Mouse (Mus musculus): ENCODE measurements around the gene Kcne2. TPM values are rescaled to one million over a fixed set of nuclear protein-coding genes. Genes with fewer than 3 reads are reported as not detected.

The Kcne2 gene
- polyA plus RNA-seq (2016; fragmentation: Nextera tagmentation; extraction: Ambion mirVana), result 0.23 and 0.29 TPM in 2 replicates

DNA sequence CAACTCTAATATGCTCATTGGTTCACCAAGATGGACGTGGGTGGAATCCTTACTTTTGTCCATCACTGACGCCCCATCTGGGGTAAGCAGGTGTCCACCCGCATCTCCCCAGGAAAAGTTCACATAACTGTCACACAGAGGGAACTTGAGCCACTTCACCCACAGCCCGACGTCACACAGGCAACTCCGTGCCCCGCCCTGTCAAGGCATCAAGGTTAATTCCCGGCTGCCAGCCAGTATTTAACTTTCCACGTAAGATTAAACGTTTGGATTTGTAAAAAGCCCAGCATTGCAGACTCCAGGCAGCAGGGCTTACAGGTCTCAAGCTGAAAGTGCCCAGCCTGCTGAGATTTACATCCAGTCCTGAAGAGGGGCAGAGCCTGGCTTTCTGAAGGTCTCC, at the start of gene Kcne2:
Gene Kcne2, plus strand, starts transcription at position 289 of the 400 bp plus-strand sequence.
- no peaks in the 10 kb centered on the region for H3K9me3 ChIP-seq (replicated peaks)
- peaks cover 22% of the 10 kb centered on the region for H3K4me1 ChIP-seq
- H3K27ac ChIP-seq (replicated peaks), result no peak within 1 kb of the TSS
- 77% methylated on average over 10 of the region's 10 CpGs for WGBS
- no peak within 1 kb of the TSS for H3K4me3 ChIP-seq
- 0 out of 2 replicates have a peak, but pooled peaks cover 3% of the 10 kb centered on the region for H3K27me3 ChIP-seq (ENCODE audit: low read depth, poor library complexity, severe bottlenecking)
- DNase-seq (ENCODE audit: low spot score), result no peak
- no peaks in the 10 kb centered on the region for H3K36me3 ChIP-seq

DNA sequence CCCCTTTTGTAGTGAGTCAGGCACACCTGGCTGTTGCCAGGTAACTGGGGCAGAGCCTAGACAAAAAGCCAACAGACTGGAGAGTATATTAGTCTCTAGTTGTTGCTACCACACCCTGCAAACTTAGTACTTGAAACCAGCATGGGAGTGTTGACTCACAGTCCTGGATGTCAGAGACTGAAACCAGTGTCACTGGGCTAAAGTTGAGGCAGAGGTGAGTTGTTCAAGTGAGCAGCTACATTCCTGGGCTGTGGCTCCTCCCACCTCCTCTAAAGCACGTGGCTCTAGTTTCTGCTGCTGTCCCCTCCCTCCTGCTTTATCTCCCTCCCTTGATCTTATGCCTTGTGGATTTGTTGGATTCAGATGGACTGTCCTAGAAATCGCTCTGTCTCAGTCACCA, 46.3 kb upstream of the Kcne2 start:
- Histone ChIP-seq H3K4me1 (peaks cover 7% of the 10 kb centered on the region), H3K4me3 (no peak overlapping the region), H3K36me3 (no peaks in the 10 kb centered on the region), H3K9me3 (replicated peaks) (no peaks in the 10 kb centered on the region), H3K27ac (replicated peaks) (no peak overlapping the region), H3K27me3 (ENCODE audit: low read depth, poor library complexity, severe bottlenecking) (no peaks in the 10 kb centered on the region)
- WGBS, result 41% methylated on average over 2 of the region's 2 CpGs
- DNase-seq (ENCODE audit: low spot score), result no peak

DNA sequence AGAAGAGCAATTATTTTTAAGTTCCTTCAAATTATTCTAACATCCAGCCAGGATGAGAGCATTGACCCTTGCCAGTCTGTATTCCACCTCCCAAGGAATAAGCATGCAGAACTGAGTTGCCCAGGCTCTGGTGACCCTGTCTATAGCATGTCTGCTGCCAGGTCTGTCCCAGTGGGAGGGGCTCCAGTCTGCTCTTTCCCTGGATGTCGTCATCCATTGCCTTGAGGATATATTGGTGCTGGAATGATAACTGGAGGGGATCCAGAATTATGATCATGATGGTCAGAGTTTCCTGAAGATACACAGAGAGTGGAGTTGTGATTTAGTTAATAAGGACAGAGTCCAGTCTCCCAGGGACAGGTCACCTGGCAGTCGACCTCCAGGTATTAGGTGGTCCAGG, 45.2 kb upstream of the Kcne2 start:
- DNase-seq (ENCODE audit: low spot score), result no peak
- WGBS, result 69% methylated on average over 2 of the region's 2 CpGs
- H3K27ac ChIP-seq (replicated peaks), result no peak overlapping the region

DNA sequence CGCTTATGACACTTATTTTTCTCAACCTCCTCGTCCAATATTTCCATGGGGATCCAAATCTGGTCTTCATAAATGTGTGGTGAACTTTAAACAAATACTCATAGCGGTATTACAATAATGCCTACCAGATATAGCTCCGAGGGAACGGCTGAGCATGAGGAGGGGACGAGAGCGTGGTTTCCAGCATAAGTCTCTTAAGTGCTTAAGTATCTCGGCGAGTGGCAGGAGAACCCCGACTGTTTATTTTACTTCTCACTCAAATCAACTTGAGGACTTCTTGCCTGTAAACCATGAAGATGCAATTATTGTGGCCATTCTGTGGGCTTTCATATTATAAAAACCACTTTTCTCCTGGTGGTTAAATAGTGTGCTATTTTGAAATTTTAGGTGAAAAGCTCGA, 44.5 kb upstream of the Kcne2 start:
- Histone ChIP-seq H3K27ac (replicated peaks) (no peak overlapping the region), H3K4me1 (peaks cover 7% of the 10 kb centered on the region), H3K9me3 (replicated peaks) (no peaks in the 10 kb centered on the region), H3K36me3 (no peaks in the 10 kb centered on the region), H3K4me3 (no peak overlapping the region), H3K27me3 (ENCODE audit: low read depth, poor library complexity, severe bottlenecking) (no peaks in the 10 kb centered on the region)
- no peak for DNase-seq (ENCODE audit: low spot score)
- WGBS, result 87% methylated on average over 11 of the region's 11 CpGs

More for the DNA sequence above, 45.2 kb upstream of the Kcne2 start:
- Histone ChIP-seq H3K4me1 (peaks cover 7% of the 10 kb centered on the region), H3K9me3 (replicated peaks) (no peaks in the 10 kb centered on the region), H3K4me3 (no peak overlapping the region), H3K27me3 (ENCODE audit: low read depth, poor library complexity, severe bottlenecking) (no peaks in the 10 kb centered on the region), H3K36me3 (no peaks in the 10 kb centered on the region)

DNA sequence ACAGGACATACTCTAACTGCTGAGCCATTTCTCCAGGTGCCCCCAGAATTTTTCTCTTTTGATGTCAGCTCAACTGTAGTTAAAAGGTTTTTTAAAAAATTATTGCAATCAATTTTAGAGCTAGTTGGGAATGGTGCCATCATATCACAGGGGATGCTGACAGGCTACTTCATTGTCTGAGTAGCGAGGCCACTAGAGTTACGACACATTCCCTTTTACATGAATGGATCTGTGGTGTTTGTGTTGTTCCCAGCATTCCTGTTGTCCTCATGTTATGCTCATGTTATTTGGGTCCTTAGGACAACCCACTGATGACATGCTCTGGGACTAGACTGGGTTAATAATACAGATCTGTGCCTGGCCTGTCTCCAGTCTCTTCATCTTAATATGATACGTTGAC, 42.5 kb upstream of the Kcne2 start:
- no peaks in the 10 kb centered on the region for H3K36me3 ChIP-seq
- no peak overlapping the region for H3K27ac ChIP-seq (replicated peaks)
- no peaks in the 10 kb centered on the region for H3K4me1 ChIP-seq
- no peak overlapping the region for H3K4me3 ChIP-seq
- WGBS, result 91% methylated on average over 3 of the region's 3 CpGs
- H3K27me3 ChIP-seq (ENCODE audit: low read depth, poor library complexity, severe bottlenecking), result no peaks in the 10 kb centered on the region
- H3K9me3 ChIP-seq (replicated peaks), result no peaks in the 10 kb centered on the region
- DNase-seq (ENCODE audit: low spot score), result no peak

DNA sequence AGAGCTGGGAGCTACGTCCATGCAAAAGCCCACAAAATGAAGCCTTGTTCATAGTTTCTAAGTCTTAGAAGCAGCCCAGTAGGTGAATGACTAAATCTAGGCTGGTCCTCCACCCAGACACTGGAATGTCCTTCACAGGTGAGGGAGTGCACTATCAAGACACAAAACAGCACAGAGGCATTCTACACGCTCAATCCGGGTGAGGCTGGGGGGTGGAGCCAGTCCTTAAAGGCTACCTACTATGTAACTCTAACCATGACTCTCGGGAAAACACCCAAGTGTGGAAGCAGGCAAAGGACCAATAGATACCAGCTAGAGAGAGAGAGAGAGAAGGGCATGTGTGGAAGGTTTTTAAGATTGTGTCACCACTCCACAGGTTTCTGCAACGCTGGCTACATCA, 41.7 kb upstream of the Kcne2 start:
- Histone ChIP-seq H3K9me3 (replicated peaks) (no peaks in the 10 kb centered on the region), H3K4me3 (no peak overlapping the region), H3K4me1 (no peaks in the 10 kb centered on the region), H3K27ac (replicated peaks) (no peak overlapping the region), H3K36me3 (no peaks in the 10 kb centered on the region), H3K27me3 (ENCODE audit: low read depth, poor library complexity, severe bottlenecking) (no peaks in the 10 kb centered on the region)
- WGBS, result 85% methylated on average over 5 of the region's 5 CpGs
- DNase-seq (ENCODE audit: low spot score), result no peak

DNA sequence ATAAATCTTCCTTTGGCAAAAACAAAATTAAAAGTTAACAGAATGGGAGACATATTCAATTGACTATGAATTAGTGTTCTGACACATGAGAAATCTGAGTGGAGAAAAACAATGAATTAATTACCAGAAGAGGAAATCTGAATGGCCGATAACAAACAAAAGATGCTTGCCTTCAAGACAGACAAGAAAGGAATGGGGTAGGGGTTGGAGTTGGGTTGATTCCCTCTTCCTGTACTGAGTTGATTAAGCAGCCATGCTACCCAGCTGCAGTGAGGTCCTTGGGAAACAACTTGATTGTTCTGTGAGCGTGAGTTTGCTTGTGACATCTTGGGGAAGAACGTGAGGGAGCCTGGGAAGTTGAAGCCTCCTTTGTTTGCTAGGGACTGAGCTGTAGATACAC, 37.9 kb upstream of the Kcne2 start:
- DNase-seq (ENCODE audit: low spot score), result no peak
- H3K27ac ChIP-seq (replicated peaks), result no peak overlapping the region
- H3K9me3 ChIP-seq (replicated peaks), result no peaks in the 10 kb centered on the region
- no peak overlapping the region for H3K4me3 ChIP-seq
- H3K4me1 ChIP-seq, result no peaks in the 10 kb centered on the region
- WGBS, result 83% methylated on average over 3 of the region's 3 CpGs
- no peaks in the 10 kb centered on the region for H3K36me3 ChIP-seq
- no peaks in the 10 kb centered on the region for H3K27me3 ChIP-seq (ENCODE audit: low read depth, poor library complexity, severe bottlenecking)

DNA sequence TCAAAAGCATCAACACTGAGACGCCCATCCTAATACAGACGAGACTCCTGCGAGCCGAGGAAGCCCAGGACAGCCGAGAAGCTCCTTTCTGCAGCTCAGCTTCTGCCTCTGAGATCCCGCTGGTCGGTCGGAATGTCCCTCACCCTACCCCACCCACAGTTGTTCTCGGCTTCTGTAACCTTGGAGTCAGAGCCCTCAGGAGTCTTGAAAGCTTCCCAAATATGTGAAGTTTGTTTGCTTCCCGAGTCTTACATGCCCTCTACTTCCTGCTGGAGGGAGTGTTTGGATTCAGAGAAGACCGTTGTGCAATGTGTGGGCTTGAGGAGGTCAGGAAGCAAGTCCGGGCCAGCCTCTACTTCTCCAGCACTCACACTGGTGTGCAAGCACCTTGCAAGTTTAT, 24.3 kb upstream of the Kcne2 start:
- no peaks in the 10 kb centered on the region for H3K27me3 ChIP-seq (ENCODE audit: low read depth, poor library complexity, severe bottlenecking)

DNA sequence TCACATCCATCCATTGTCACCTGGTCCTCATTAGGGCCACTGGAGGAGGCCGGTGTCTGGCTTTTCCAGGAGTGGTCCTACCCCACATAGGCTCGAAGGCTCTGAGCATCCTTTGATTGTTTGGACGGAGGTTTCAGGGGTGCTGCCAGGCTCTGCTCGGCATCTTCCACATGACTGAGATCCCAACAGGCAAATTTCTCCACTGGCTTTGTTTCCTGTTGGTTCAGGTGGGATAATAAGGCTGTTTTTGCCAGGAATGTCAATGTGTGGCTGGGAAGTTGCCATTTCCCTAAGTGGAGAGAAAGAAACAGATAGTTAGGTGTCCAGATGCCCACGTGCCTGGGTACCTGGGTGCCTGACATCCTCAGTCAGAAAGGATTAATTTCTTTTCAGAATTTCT, 17.7 kb upstream of the Kcne2 start:
- Histone ChIP-seq H3K27ac (replicated peaks) (no peak overlapping the region), H3K36me3 (no peaks in the 10 kb centered on the region), H3K4me3 (no peak overlapping the region), H3K9me3 (replicated peaks) (no peaks in the 10 kb centered on the region), H3K4me1 (no peaks in the 10 kb centered on the region), H3K27me3 (ENCODE audit: low read depth, poor library complexity, severe bottlenecking) (no peaks in the 10 kb centered on the region)
- WGBS, result 80% methylated on average over 5 of the region's 5 CpGs
- DNase-seq (ENCODE audit: low spot score), result no peak

More for the DNA sequence above, 24.3 kb upstream of the Kcne2 start:
- H3K4me1 ChIP-seq, result no peaks in the 10 kb centered on the region
- 85% methylated on average over 12 of the region's 12 CpGs for WGBS
- no peaks in the 10 kb centered on the region for H3K9me3 ChIP-seq (replicated peaks)
- no peak overlapping the region for H3K4me3 ChIP-seq
- H3K27ac ChIP-seq (replicated peaks), result no peak overlapping the region
- no peaks in the 10 kb centered on the region for H3K36me3 ChIP-seq
- no peak for DNase-seq (ENCODE audit: low spot score)

DNA sequence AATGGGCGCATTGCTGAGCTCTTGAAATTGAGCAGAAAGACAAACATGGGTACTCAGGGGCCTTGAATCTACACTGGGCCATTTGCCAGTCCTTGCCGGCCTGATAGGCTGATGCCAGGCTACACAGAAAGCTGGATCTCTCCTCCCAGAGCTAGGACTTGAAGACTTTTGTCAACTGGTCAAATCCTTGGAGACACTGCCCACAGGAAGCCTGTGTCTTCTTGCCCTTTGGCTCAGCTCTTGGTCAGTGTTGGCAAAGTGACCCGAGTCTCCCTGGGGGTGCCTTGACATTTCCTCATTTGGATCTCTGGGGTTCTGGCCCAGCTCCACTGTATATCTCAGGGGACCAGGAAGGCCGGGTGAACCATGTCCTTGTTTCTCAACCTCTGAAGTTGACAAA, 16.7 kb upstream of the Kcne2 start:
- H3K9me3 ChIP-seq (replicated peaks), result no peaks in the 10 kb centered on the region
- H3K27ac ChIP-seq (replicated peaks), result no peak overlapping the region
- WGBS, result 88% methylated on average over 4 of the region's 4 CpGs
- H3K36me3 ChIP-seq, result no peaks in the 10 kb centered on the region
- no peaks in the 10 kb centered on the region for H3K27me3 ChIP-seq (ENCODE audit: low read depth, poor library complexity, severe bottlenecking)
- no peak for DNase-seq (ENCODE audit: low spot score)
- no peaks in the 10 kb centered on the region for H3K4me1 ChIP-seq
- H3K4me3 ChIP-seq, result no peak overlapping the region

DNA sequence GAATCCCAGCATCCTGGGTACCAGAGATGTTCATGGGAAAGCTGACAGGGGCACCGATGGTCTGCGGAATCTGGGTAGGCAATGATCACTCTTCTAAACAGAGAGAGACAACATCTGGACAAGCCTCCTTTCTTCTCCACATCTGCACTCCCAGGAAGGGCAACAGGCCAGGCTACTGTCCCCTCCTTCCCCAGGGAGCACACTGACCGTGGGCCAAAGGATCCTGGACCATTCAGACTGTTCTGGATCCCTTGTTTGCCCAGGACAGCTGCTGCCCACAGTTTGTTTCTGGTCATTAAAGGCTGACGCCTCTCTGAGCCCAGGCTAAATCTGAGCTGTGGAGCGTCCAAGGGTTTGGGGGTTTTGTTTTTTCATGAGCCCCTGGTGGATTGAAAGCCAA, 9.5 kb upstream of the Kcne2 start:
- Histone ChIP-seq H3K36me3 (no peaks in the 10 kb centered on the region), H3K27me3 (ENCODE audit: low read depth, poor library complexity, severe bottlenecking) (peaks cover 5% of the 10 kb centered on the region; the same call in 1 of the 2 replicates), H3K9me3 (replicated peaks) (no peaks in the 10 kb centered on the region), H3K27ac (replicated peaks) (no peak overlapping the region), H3K4me1 (0 out of 2 replicates have a peak, but pooled peaks cover 2% of the 10 kb centered on the region), H3K4me3 (no peak overlapping the region)
- 82% methylated on average over 5 of the region's 5 CpGs for WGBS
- no peak for DNase-seq (ENCODE audit: low spot score)

DNA sequence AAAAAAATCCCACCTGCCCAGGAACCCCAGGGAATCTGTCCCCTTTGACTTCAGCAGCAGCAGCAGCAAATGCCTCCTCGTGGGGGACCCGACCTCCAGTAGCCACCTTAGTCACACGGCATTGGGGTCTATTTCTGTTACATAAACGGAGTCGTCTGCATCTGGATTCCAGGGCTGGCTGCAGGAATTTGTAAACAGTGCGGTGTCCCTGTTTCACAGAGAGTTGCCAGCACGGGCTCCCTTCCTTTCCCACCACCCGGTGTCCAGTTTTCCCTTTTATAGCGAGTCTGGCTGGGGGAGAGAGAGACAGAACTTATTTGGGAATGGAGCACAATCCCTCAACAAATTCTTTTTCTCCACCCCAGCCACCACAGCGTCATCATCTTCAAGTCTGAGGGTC, 7.1 kb upstream of the Kcne2 start:
- H3K4me3 ChIP-seq, result no peak overlapping the region
- no peak for DNase-seq (ENCODE audit: low spot score)
- WGBS, result 62% methylated on average over 10 of the region's 10 CpGs
- no peaks in the 10 kb centered on the region for H3K9me3 ChIP-seq (replicated peaks)
- no peaks in the 10 kb centered on the region for H3K36me3 ChIP-seq
- no peak overlapping the region for H3K27ac ChIP-seq (replicated peaks)
- H3K4me1 ChIP-seq, result 0 out of 2 replicates have a peak, but pooled peaks cover 2% of the 10 kb centered on the region
- H3K27me3 ChIP-seq (ENCODE audit: low read depth, poor library complexity, severe bottlenecking), result peaks cover 5% of the 10 kb centered on the region; the same call in 1 of the 2 replicates

DNA sequence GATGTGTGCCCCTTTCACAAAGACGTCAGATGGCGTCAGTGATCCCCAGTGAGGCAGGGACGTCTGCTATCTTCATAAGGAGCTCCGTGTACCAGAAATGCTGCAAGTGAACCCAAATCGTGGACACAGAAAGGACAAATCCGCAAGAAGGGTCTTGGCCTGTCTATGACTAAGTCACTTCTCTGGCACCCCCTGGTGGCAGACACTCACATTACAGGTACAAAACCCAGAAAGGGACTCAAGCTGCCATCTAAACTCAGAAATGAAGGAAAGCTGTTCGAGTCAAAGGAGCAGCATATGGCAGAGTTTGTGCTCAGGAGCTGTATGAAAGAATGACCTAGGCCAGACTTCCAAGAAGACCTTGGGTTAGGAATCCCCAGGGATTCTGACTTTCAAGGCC, 5.6 kb upstream of the Kcne2 start:
- Histone ChIP-seq H3K9me3 (replicated peaks) (no peaks in the 10 kb centered on the region), H3K36me3 (no peaks in the 10 kb centered on the region), H3K27me3 (ENCODE audit: low read depth, poor library complexity, severe bottlenecking) (peaks cover 7% of the 10 kb centered on the region; the same call in 1 of the 2 replicates), H3K4me1 (0 out of 2 replicates have a peak, but pooled peaks cover 2% of the 10 kb centered on the region), H3K27ac (replicated peaks) (no peak overlapping the region), H3K4me3 (no peak overlapping the region)
- WGBS, result 20% methylated on average over 7 of the region's 7 CpGs
- DNase-seq (ENCODE audit: low spot score), result peak; percentile 87

DNA sequence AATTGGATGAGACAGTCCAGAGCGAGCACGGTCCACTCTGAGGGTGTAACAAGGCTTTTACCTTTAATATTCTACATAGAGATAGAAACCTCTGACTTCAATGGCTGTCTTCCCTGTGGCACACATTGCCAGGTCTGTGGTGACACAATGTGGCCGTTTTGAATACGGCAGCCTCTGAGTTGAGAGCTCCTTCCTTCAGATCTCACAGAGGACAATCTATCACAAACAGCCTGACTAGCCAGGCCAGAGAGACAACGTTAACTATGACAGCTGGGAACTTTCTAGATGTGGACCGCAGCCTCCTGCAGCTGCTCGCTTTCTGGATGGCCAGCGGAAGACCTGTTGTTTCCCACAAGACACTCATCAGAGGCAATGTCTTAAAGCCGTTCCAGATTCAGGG, 3.4 kb upstream of the Kcne2 start:
- Histone ChIP-seq H3K4me1 (peaks cover 5% of the 10 kb centered on the region), H3K27me3 (ENCODE audit: low read depth, poor library complexity, severe bottlenecking) (peaks cover 7% of the 10 kb centered on the region; the same call in 1 of the 2 replicates), H3K36me3 (no peaks in the 10 kb centered on the region), H3K27ac (replicated peaks) (no peak overlapping the region), H3K4me3 (no peak overlapping the region), H3K9me3 (replicated peaks) (no peaks in the 10 kb centered on the region)
- DNase-seq (ENCODE audit: low spot score), result no peak
- WGBS, result 88% methylated on average over 9 of the region's 9 CpGs

Data from midbrain, embryonic 10.5 days (tissue).